19 mouse cellular contexts compared by ENCODE assay signal in the genomic region with DNA sequence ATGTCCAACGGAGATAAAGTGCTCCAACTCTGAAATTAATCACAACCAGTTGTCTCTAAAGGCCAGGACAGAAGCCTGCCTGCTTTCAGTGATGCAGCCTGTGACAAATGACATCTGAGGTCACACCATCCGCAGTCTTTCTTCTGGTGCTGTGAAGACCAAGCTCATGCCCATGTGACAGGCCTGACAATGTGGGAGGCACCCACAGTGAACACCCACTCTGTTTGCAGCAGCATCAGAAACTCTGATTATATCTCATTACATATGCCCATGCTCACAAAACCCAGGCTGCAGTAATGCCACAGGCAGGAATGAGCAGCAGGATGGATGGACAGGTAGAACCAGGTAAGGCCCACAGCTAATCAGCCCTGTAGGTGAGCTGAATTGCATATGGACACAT.
A peak's percentile ranks its signal among the peaks of the same experiment; 100 is the strongest.
DNase-seq lines count a peak whose midpoint lies in the region; ATAC-seq and TF ChIP-seq lines count a peak whose summit lies in the region.
"Had no signal": no experiment of that assay in that cellular context is flagged by ENCODE, and none has a peak within 500 bp of the region (broad histone marks: within the 10 kb centered on the region; RNA-seq: fewer than 3 reads in every experiment).

No protein-coding gene starts in this region.

- H3K36me3 ChIP-seq in forebrain, postnatal 0 days (ENCODE audit: insufficient read depth), result no peaks in the 10 kb centered on the region
- no peaks in the 10 kb centered on the region for H3K36me3 ChIP-seq in forebrain, embryonic 10.5 days (replicated peaks)
- H3K36me3 ChIP-seq in midbrain, embryonic 16.5 days (ENCODE audit: control insufficient read depth, insufficient read depth, low read length), result no peaks in the 10 kb centered on the region
- H3K36me3 ChIP-seq in midbrain, embryonic 15.5 days (replicated peaks), result no peaks in the 10 kb centered on the region
- H3K36me3 ChIP-seq in limb, embryonic 10.5 days, result no peaks in the 10 kb centered on the region
- H3K36me3 ChIP-seq: embryonic facial prominence, embryonic 10.5 days; heart, embryonic 15.5 days; intestine, embryonic 15.5 days had no signal

- no peak overlapping the region for H3K4me3 ChIP-seq in forebrain, postnatal 0 days (ENCODE audit: low read depth, low read length)
- no peak overlapping the region for H3K4me3 ChIP-seq in forebrain, embryonic 10.5 days
- no peak overlapping the region for H3K4me3 ChIP-seq in layer of hippocampus, adult 2 months
- H3K4me3 ChIP-seq in midbrain, embryonic 16.5 days (ENCODE audit: low read depth, low read length), result no peak overlapping the region
- no peak overlapping the region for H3K4me3 ChIP-seq in midbrain, embryonic 15.5 days
- no peak overlapping the region for H3K4me3 ChIP-seq in limb, embryonic 10.5 days
- H3K4me3 ChIP-seq: embryonic facial prominence, embryonic 10.5 days; heart, embryonic 15.5 days; intestine, embryonic 15.5 days had no signal

- no peaks in the 10 kb centered on the region; the same call in 1 of the 2 replicates for H3K27me3 ChIP-seq in forebrain, postnatal 0 days (ENCODE audit: insufficient read depth, low read length)
- no peaks in the 10 kb centered on the region for H3K27me3 ChIP-seq in forebrain, embryonic 10.5 days (ENCODE audit: poor library complexity, severe bottlenecking)
- H3K27me3 ChIP-seq in midbrain, embryonic 16.5 days (ENCODE audit: control insufficient read depth, insufficient read depth, low read depth, low read length), result no peaks in the 10 kb centered on the region
- 0 out of 2 replicates have a peak, but pooled peaks cover 6% of the 10 kb centered on the region for H3K27me3 ChIP-seq in midbrain, embryonic 15.5 days (replicated peaks)
- no peaks in the 10 kb centered on the region for H3K27me3 ChIP-seq in limb, embryonic 10.5 days (ENCODE audit: low read depth, poor library complexity, severe bottlenecking)
- H3K27me3 ChIP-seq: heart, embryonic 15.5 days; intestine, embryonic 15.5 days had no signal

- WGBS in forebrain, postnatal 0 days, result 60% methylated on average over 2 of the region's 2 CpGs
- 82% methylated on average over 2 of the region's 2 CpGs for WGBS in forebrain, embryonic 10.5 days
- WGBS in midbrain, embryonic 16.5 days, result 60% methylated on average over 2 of the region's 2 CpGs
- WGBS in midbrain, embryonic 15.5 days, result 53% methylated on average over 2 of the region's 2 CpGs
- WGBS in limb, embryonic 10.5 days, result 66% methylated on average over 2 of the region's 2 CpGs

- ATAC-seq in forebrain, postnatal 0 days, result 0 out of 2 replicates have a peak, but pooled peaks have one; percentile 23
- peak; percentile 25; the same call in 1 of the 2 replicates for ATAC-seq in midbrain, embryonic 16.5 days
- no peak for ATAC-seq in midbrain, embryonic 15.5 days (replicated peaks)
- ATAC-seq: intestine, embryonic 15.5 days had no signal

- no peak for DNase-seq in forebrain, postnatal 0 days
- DNase-seq in forebrain, embryonic 10.5 days (ENCODE audit: extremely low spot score, low spot score), result no peak
- DNase-seq in layer of hippocampus, adult 2 months (ENCODE audit: low spot score in 2 of 2), result no peak
- DNase-seq in layer of hippocampus, adult 9-10 months (ENCODE audit: low spot score), result no peak
- peak; percentile 20 for DNase-seq in limb, embryonic 10.5 days (ENCODE audit: low spot score)
- no peak for DNase-seq in adrenal gland, postnatal 36 days
- DNase-seq: cerebellum, adult 8-10 months; gastrocnemius, postnatal 10 days; heart, adult 18-20 months; kidney, adult 9 months; kidney, postnatal 25 days; lung, postnatal 36 days; thymus, postnatal 36 days had no signal

- H3K9me3 ChIP-seq in forebrain, postnatal 0 days (ENCODE audit: low read length), result no peaks in the 10 kb centered on the region
- no peaks in the 10 kb centered on the region for H3K9me3 ChIP-seq in forebrain, embryonic 10.5 days
- no peaks in the 10 kb centered on the region for H3K9me3 ChIP-seq in midbrain, embryonic 16.5 days (replicated peaks; ENCODE audit: control insufficient read depth, low read length, poor library complexity, severe bottlenecking)
- H3K9me3 ChIP-seq in midbrain, embryonic 15.5 days, result no peaks in the 10 kb centered on the region
- no peaks in the 10 kb centered on the region for H3K9me3 ChIP-seq in limb, embryonic 10.5 days (replicated peaks)
- H3K9me3 ChIP-seq: embryonic facial prominence, embryonic 10.5 days; heart, embryonic 15.5 days; intestine, embryonic 15.5 days had no signal

- H3K4me2 ChIP-seq in forebrain, postnatal 0 days (ENCODE audit: low read depth), result no peak overlapping the region
- H3K4me2 ChIP-seq in midbrain, embryonic 16.5 days (ENCODE audit: low read length), result no peak overlapping the region
- no peak overlapping the region for H3K4me2 ChIP-seq in midbrain, embryonic 15.5 days
- H3K4me2 ChIP-seq: intestine, embryonic 15.5 days; lung, embryonic 14.5 days had no signal

- peaks cover 9% of the 10 kb centered on the region for H3K4me1 ChIP-seq in forebrain, postnatal 0 days (ENCODE audit: insufficient read depth)
- H3K4me1 ChIP-seq in forebrain, embryonic 10.5 days, result 0 out of 2 replicates have a peak, but pooled peaks cover 8% of the 10 kb centered on the region
- peaks cover 7% of the 10 kb centered on the region for H3K4me1 ChIP-seq in midbrain, embryonic 16.5 days (ENCODE audit: control insufficient read depth, insufficient read depth, low read length)
- H3K4me1 ChIP-seq in midbrain, embryonic 15.5 days, result peaks cover 14% of the 10 kb centered on the region; the same call in 1 of the 2 replicates
- no peaks in the 10 kb centered on the region for H3K4me1 ChIP-seq in limb, embryonic 10.5 days
- H3K4me1 ChIP-seq: intestine, embryonic 15.5 days had no signal

- no peak for TF ChIP-seq CTCF in forebrain, postnatal 0 days (IDR thresholded peaks at IDR 0.05; ENCODE audit: low read depth)
- TF ChIP-seq CTCF in layer of hippocampus, adult 2 months (conservative IDR thresholded peaks at IDR 0.05), result no peak

- no peak overlapping the region for H3K27ac ChIP-seq in forebrain, postnatal 0 days (ENCODE audit: low read depth, low read length)
- no peak overlapping the region for H3K27ac ChIP-seq in forebrain, embryonic 10.5 days
- peak overlapping the region; percentile 51; the same call in 1 of the 2 replicates for H3K27ac ChIP-seq in layer of hippocampus, adult 2 months
- H3K27ac ChIP-seq in midbrain, embryonic 16.5 days (ENCODE audit: low read length), result no peak overlapping the region
- no peak overlapping the region for H3K27ac ChIP-seq in midbrain, embryonic 15.5 days
- no peak overlapping the region for H3K27ac ChIP-seq in limb, embryonic 10.5 days
- H3K27ac ChIP-seq: embryonic facial prominence, embryonic 10.5 days; heart, embryonic 15.5 days; intestine, embryonic 15.5 days had no signal

- no peak overlapping the region for H3K9ac ChIP-seq in forebrain, postnatal 0 days
- no peak overlapping the region for H3K9ac ChIP-seq in midbrain, embryonic 16.5 days (ENCODE audit: low read depth, low read length)
- no peak overlapping the region for H3K9ac ChIP-seq in midbrain, embryonic 15.5 days
- H3K9ac ChIP-seq: heart, embryonic 15.5 days; intestine, embryonic 15.5 days; lung, embryonic 14.5 days had no signal
